Mouse (Mus musculus): ENCODE data around the gene Olfr281. TPM values are rescaled to one million over a fixed set of nuclear protein-coding genes. Genes with fewer than 3 reads are reported as not detected.
A peak's percentile ranks its signal among the peaks of the same experiment; 100 is the strongest.
"Not testable (repeated sequence)": the region's sequence is repeated elsewhere in the genome, so short reads cannot be mapped to it uniquely, and the experiment has no call there.

The Olfr281 gene
- not detected for total RNA-seq (2021)

GRCm38 (mm10) chr15:98452288-98452687 is at the start of gene Olfr281:
TSS of gene Olfr281 (plus strand) at chr15:98452588.
- intact Hi-C loops (cut with DNase I): no loop called here
- no peak for DNase-seq

GRCm38 (mm10) chr15:98408406-98409060 is 43.9 kb upstream of the Olfr281 start:
- intact Hi-C loops (cut with DNase I): no loop called here
- DNase-seq: peak in 1 of 2 experiments; percentile 36

GRCm38 (mm10) chr15:98409635-98410034 is 42.8 kb upstream of the Olfr281 start:
- no peak for DNase-seq
- intact Hi-C loops (cut with DNase I): no loop called here

GRCm38 (mm10) chr15:98410249-98410648 is 42.1 kb upstream of the Olfr281 start:
- intact Hi-C loops (cut with DNase I): no loop called here
- DNase-seq: no peak

GRCm38 (mm10) chr15:98415996-98416395 is 36.4 kb upstream of the Olfr281 start:
- no peak for DNase-seq
- intact Hi-C loops (cut with DNase I): no loop called here

GRCm38 (mm10) chr15:98416802-98417201 is 35.6 kb upstream of the Olfr281 start:
- intact Hi-C loops (cut with DNase I); DNase-seq: not testable (repeated sequence)

- intact Hi-C loops (cut with DNase I): not testable (repeated sequence)
- peak in 1 of 2 experiments; percentile 17 for DNase-seq
Observed at GRCm38 (mm10) chr15:98417285-98417684, 35.1 kb upstream of the Olfr281 start.

GRCm38 (mm10) chr15:98418096-98418495 is 34.3 kb upstream of the Olfr281 start:
- intact Hi-C loops (cut with DNase I): no loop called here
- no peak for DNase-seq

GRCm38 (mm10) chr15:98420897-98421296 is 31.5 kb upstream of the Olfr281 start:
- DNase-seq: no peak
- intact Hi-C loops (cut with DNase I): no loop called here

GRCm38 (mm10) chr15:98424326-98424725 is 28.1 kb upstream of the Olfr281 start:
- no peak for DNase-seq
- intact Hi-C loops (cut with DNase I): no loop called here

- intact Hi-C loops (cut with DNase I): no loop called here
- DNase-seq: no peak
Observed at GRCm38 (mm10) chr15:98424753-98425152, 27.6 kb upstream of the Olfr281 start.

GRCm38 (mm10) chr15:98425188-98425587 is 27.2 kb upstream of the Olfr281 start:
- intact Hi-C loops (cut with DNase I): no loop called here
- no peak for DNase-seq

- intact Hi-C loops (cut with DNase I): not testable (repeated sequence)
Observed at GRCm38 (mm10) chr15:98430925-98431324, 21.5 kb upstream of the Olfr281 start, which contains the start of gene Olfr282. TSS of gene Olfr282 (plus strand) at chr15:98431225.

GRCm38 (mm10) chr15:98444561-98444960 is 7.8 kb upstream of the Olfr281 start:
- DNase-seq: no peak
- intact Hi-C loops (cut with DNase I): no loop called here

More at GRCm38 (mm10) chr15:98430925-98431324, 21.5 kb upstream of the Olfr281 start, which contains the start of gene Olfr282:
- not testable (repeated sequence) for DNase-seq

- intact Hi-C loops (cut with DNase I): no loop called here
- DNase-seq: peak in 1 of 2 experiments; percentile 6
Observed at GRCm38 (mm10) chr15:98448521-98448920, 3.9 kb upstream of the Olfr281 start.

- DNase-seq: no peak
Observed at GRCm38 (mm10) chr15:98469596-98469995, 17.2 kb downstream of the Olfr281 start, which contains the start of gene OR5BS1P. TSS of gene OR5BS1P (plus strand) at chr15:98469896.

GRCm38 (mm10) chr15:98471539-98471938 is 19.2 kb downstream of the Olfr281 start:
- intact Hi-C loops (cut with DNase I): no loop called here
- no peak for DNase-seq

More at GRCm38 (mm10) chr15:98469596-98469995, 17.2 kb downstream of the Olfr281 start, which contains the start of gene OR5BS1P:
- intact Hi-C loops (cut with DNase I): no loop called here

GRCm38 (mm10) chr15:98474958-98475357 is 22.6 kb downstream of the Olfr281 start:
- intact Hi-C loops (cut with DNase I): loop anchor here (5.0 kb wide), 1 partner anchor 293 kb away; no protein-coding TSS in a partner anchor
- no peak for DNase-seq

- intact Hi-C loops (cut with DNase I): loop anchor here (5.0 kb wide), 1 partner anchor 293 kb away; no protein-coding TSS in a partner anchor
- DNase-seq: peak; percentile 43 to 65
Observed at GRCm38 (mm10) chr15:98475382-98475781, 23.0 kb downstream of the Olfr281 start.

GRCm38 (mm10) chr15:98476281-98476680 is 23.9 kb downstream of the Olfr281 start:
- DNase-seq: no peak
- intact Hi-C loops (cut with DNase I): loop anchor here (5.0 kb wide), 1 partner anchor 294 kb away; no protein-coding TSS in a partner anchor

GRCm38 (mm10) chr15:98479568-98480102 is 27.2 kb downstream of the Olfr281 start:
- intact Hi-C loops (cut with DNase I): loop anchor here (5.0 kb wide), 1 partner anchor 297 kb away; no protein-coding TSS in a partner anchor
- DNase-seq: no peak

- peak; percentile 24 to 32 for DNase-seq
- intact Hi-C loops (cut with DNase I): no loop called here
Observed at GRCm38 (mm10) chr15:98482701-98483100, 30.3 kb downstream of the Olfr281 start, which contains the start of gene Lalba. TSS of gene Lalba (minus strand) at chr15:98482721.
